Mouse (Mus musculus): ENCODE results near the gene Capn8.
A peak's percentile ranks its signal among the peaks of the same experiment; 100 is the strongest.

The Capn8 gene

GRCm38 (mm10) chr1:182564408-182565120, at the start of gene Capn8:
Gene Capn8, plus strand, starts transcription at chr1:182565007.
- DNase-seq (ENCODE audit: low spot score), result peak; percentile 34

DNA sequence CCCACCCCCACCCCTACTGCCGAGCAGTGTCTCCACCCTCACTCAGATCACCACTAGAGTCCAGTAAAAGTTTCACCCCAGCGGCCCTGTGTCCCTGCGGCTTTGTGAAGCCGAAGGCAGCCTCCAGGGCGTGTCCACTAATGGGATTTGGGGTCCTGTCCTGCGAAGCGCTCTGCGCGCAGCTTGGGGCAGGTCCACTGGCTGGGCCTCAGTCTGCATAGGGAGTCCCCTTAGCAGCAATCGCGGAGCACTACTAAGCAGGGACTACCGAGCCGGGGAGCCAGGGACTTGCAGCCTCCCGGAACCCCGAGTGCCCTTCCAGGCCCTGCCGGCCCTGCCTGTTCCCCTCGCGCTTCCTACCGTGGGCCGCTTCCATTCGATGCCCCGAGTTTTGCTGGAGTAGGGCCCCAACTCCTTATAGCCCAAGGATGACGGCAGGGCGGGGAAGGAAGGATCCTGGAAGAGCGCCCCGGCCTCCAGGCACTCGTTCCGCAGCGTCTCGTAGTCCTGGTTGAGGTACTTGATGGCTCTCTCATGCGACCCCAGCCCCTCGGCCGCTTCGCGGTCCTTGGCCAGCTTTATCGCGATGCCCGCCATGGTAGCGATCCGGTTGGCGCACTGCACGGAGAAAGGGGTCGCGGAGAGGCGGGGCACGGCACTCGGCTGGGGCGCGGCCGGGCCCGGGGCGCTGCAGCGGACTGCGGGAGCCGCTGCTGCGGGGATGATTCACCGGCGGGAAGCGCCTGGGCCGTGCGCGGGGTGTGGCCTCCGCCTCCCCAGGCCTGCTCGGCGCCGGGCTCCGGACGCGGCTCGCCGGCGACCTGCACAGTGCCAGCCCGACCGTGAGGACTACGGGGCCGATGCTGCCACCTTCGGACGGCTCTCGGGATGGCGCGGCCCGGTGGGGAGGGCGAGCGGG, 47.8 kb upstream of the Capn8 start, which contains the start of gene Capn2:
Gene Capn2, minus strand, starts transcription at position 851 of the 919 bp plus-strand sequence.
- peak; percentile 83 for DNase-seq (ENCODE audit: low spot score)

GRCm38 (mm10) chr1:182517677-182518011, 47.2 kb upstream of the Capn8 start:
- no peak for DNase-seq (ENCODE audit: low spot score)

GRCm38 (mm10) chr1:182518143-182518680, 46.6 kb upstream of the Capn8 start:
- DNase-seq (ENCODE audit: low spot score), result peak; percentile 21

DNA sequence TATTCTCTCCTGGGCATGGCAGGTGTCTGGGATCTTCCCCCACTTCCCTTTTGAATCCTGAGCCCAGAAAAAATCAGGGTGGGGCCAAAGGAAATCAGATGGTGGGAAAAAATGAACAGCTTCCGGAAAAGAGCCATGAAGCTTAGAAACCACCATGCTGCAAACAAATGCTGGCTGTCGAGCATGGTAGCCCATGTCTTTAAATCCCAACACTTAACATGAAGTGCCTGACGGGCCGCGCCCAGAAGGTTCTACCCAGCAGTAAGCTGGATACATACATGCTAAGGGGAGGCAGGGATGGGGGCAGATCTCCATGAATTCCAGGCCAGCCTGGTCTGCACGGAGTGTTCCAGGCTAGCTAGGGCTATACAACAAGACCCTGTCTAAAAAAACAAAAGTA, 46.0 kb upstream of the Capn8 start:
- DNase-seq (ENCODE audit: low spot score), result no peak

DNA sequence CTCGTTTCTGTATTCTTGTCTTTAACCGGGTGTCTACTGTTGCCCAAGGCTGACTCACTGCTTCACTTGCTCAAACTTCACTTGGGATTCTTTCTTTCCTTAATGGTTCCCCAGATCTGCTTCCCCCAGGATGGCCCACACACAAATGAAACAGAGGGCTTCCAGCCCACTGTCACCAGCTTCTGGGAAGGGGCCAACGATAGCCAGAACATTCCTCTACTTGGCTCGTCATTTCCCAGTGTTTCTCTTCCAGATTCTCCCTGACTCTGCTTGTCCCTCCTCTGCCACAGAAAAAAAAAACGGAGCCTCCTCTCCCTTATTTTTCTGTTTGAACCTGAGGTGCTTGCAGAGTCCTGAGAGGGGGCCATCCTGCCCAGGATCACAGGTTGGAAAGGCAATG, 45.5 kb upstream of the Capn8 start:
- DNase-seq (ENCODE audit: low spot score), result no peak

- DNase-seq (ENCODE audit: low spot score), result peak; percentile 62
Observed at GRCm38 (mm10) chr1:182520091-182520937, 44.5 kb upstream of the Capn8 start.

DNA sequence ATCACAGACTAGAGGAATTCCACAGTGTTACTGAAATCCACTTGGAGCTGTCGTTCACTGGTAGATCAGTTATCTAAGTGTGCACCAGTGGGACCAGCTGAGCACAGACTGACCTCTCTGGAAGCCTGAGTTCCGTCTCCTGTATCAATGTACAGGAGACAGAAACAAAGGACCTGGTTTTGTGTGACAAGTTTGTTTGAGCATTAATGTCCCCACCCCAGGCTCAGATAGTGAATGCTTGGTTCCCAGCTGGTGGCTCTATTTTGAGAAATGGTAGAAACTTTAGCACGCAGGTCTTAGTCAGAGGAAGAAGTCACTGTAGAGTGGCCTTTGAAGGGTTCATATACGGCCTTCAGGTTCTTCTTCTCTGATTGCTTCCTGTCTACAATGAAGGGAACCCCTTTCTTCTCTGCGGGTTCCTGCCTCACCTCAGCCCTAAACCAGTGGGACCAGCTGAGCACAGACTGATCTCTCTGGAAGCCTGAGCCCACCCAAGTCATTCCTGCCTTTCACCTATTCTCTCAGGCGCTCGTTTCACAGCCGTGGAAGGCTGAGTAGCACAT, 43.8 kb upstream of the Capn8 start:
- no peak for DNase-seq (ENCODE audit: low spot score)

GRCm38 (mm10) chr1:182522961-182523360, 41.8 kb upstream of the Capn8 start:
- no peak for DNase-seq (ENCODE audit: low spot score)

DNA sequence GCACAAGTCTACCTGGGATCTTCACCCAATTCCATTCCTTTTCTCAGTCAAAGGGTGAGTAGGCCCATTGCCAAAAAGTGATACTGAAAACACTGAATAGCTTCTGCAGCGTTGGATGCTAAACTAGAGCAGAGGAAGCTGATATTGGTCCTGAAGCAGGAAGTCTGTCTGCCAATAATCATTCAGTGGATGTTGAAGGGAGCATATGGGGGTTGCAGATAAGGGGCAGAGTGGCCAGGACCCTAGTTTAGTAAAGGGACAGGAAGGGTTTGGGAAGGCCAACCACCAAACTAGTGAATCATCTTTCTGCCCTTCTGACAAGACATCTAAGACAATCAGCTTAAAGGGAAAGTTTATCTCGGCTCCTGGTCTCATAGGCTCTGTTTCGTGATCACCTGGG, 41.1 kb upstream of the Capn8 start:
- no peak for DNase-seq (ENCODE audit: low spot score)

DNA sequence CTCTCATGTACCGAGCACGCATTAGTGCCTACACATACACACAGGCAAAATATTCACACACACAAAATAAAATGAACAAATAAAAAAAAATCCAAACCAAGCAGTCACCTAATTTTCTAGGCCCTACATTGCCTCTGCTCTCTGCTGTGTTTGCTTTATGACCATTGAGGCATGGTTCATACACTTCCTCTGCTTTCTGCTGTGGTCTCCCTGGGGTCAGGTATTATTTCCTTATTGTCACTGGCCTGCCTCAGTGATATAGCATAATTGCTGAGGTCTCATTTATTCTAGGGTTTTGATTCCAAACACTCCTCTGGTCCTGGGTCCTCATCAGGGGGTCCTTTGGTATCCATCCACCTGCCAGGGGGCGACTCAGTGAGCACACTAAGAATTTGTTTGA, 39.2 kb upstream of the Capn8 start:
- DNase-seq (ENCODE audit: low spot score), result no peak

DNA sequence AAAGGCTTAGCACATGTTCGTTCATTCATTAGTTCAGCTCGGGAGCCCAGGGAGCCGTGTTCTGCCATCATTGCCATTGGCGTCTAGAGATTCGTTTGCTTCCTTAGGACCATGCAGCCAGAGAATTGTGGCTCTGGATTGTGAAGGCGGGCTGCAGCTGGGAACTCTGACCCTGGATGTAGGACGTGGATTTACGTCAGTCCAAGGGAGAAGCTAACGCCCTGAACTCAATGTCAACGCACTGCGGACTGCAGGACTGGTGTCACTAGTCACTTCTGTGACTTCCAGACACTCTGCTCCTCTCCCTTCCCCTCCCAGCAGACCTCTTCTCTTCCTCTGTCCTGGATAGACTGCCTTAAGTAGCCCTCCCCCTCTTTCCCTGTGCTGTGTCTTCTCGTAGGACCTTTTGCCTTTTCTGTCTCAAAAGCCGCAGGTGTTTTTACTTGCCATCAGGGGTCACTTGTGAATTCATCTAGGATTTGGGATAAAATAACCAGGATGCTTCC, 37.5 kb upstream of the Capn8 start:
- no peak for DNase-seq (ENCODE audit: low spot score)

- DNase-seq (ENCODE audit: low spot score), result peak; percentile 17
Observed at GRCm38 (mm10) chr1:182527921-182528858, 36.6 kb upstream of the Capn8 start.

GRCm38 (mm10) chr1:182533583-182533982, 31.2 kb upstream of the Capn8 start:
- DNase-seq (ENCODE audit: low spot score), result no peak

DNA sequence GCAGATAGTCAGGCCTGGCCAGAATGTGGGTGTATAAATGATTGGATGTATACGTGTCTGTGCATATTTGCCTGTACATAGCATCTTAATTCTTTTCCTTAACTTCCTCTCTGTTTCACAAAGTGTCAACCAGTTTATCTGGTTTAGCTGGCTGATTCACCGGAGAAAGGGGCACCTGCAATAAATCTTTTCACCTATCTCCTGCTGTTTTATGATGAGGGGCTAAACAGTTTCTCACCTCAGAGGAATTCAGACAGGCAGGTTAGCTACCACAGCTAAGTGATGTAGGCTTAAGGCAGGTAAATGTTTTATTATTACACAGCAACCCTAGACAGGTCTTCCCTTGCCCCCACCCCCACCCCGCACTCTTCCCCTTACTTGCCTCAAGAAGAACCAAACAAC, 29.7 kb upstream of the Capn8 start:
- DNase-seq (ENCODE audit: low spot score), result no peak

DNA sequence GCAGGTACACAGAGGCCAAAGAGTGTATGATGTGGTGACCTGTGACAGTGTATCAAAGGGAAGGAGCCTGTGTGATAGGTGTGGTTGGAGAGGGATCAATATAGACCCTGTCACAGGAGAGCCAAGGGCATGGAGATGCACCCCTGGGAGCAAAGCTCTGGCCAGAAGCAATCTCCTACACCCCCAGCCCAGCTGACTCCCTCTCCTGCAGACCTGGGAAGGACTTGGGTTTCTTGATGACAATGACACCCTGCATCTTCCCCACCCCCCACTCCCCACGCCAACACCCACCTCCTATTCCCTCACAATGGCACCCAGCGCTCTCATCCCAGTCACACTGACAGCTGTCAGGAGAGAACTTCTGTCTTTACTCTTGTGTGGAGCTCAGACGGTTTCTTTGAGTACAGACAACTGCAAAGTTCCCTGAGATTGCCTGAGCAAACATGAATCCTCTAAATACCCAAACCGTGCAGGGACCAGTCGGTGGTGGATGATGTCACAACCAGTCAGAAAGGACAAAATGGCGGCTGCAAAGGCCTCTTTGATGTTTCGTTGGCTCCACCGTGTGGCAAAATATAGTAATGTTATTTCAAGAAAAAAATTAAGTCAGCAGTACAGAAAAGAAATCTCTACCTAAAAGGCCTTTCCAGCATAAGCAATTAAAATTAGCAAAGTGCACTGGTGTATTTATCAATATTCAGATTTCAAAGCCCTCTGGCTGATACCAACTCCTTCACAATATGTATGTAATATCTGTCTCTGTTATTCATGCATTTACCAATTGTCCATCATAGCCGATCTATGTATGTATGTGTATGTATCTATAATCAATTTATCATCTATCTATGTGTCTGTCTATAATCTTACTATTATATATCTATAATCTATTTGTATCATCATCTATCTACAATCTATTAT, 25.5 kb upstream of the Capn8 start:
- peak; percentile 92 for DNase-seq (ENCODE audit: low spot score)

GRCm38 (mm10) chr1:182542110-182542509, 22.7 kb upstream of the Capn8 start:
- DNase-seq (ENCODE audit: low spot score), result no peak

DNA sequence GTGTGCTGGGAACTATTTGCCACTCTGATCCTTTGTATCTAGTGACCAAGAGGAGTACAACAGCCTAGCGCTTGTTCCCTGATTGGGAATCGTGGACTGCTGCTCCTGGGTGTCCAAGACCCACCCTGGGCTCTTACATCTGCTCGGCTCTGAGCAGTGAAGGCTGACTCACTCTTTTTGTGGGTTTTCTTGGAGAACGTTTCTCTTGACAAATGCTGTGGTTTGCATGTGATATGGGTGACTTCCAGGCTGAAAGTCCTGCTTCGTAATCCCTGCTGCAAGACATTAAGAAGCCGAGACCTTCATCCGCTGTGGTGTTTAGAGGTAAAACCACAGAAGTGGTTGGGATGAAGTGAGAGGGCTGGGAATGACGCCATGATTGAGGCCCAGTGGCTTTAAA, 21.7 kb upstream of the Capn8 start:
- no peak for DNase-seq (ENCODE audit: low spot score)

DNA sequence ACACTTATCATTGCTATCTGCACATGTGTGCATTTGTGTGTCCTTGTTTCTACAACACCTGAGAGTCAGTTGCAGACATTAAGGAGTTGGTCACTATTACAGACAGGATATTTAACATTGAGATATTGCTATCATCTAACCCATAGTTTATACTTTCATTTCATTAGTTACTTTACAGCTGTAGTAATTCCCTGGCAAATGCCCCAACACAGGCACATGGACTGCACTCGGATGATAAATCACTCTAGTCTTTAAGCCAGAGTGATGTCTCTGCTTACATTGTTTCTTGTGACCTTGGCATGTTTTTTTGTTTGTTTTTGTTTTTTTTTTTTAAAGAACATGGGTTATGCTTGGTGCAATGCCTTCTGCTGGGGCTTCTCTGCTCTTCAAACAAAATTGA, 20.9 kb upstream of the Capn8 start:
- DNase-seq (ENCODE audit: low spot score), result no peak

All from embryo, embryonic 10 days (tissue).